8 mouse cellular contexts compared by ENCODE assay signal in genomic region chr11:69012071-69012601, GRCm38 (mm10). TPM values are rescaled to one million over a fixed set of nuclear protein-coding genes. Genes with fewer than 3 reads are reported as not detected.
DNase-seq lines count a peak whose midpoint lies in the region; ATAC-seq lines count a peak whose summit lies in the region.

No protein-coding gene starts in this region.

- no peaks in the 10 kb centered on the region for H3K27me3 ChIP-seq in hindbrain, embryonic 12.5 days

- ATAC-seq in hindbrain, embryonic 12.5 days (ENCODE audit: low FRiP score), result peak; percentile 62

- H3K27ac ChIP-seq in hindbrain, embryonic 12.5 days, result peak overlapping the region; percentile 93

- peaks cover 25% of the 10 kb centered on the region for H3K4me1 ChIP-seq in hindbrain, embryonic 12.5 days

- H3K36me3 ChIP-seq in hindbrain, embryonic 12.5 days, result no peaks in the 10 kb centered on the region

- DNase-seq in Muller cell, postnatal 12 days (ENCODE audit: inconsistent ontology term), result peak; percentile 91
- peak; percentile 93 for DNase-seq in cerebellum, adult 9-11 months
- DNase-seq in frontal cortex, postnatal 10 days (ENCODE audit: low spot score in 2 of 2), result peak; percentile 77 to 80
- DNase-seq in layer of hippocampus, postnatal 25 days (ENCODE audit: extremely low spot score in 1 of 2, low spot score in 1 of 2), result peak; percentile 64 to 72
- peak; percentile 95 for DNase-seq in lung, postnatal 25 days (ENCODE audit: low spot score)
- DNase-seq in retina, embryonic 14.5 days (ENCODE audit: low spot score), result peak; percentile 93
- DNase-seq in thymus, postnatal 4 days, result peak; percentile 81

- under 1% methylated on average over 18 of the region's 18 CpGs for WGBS in hindbrain, embryonic 12.5 days

- peak overlapping the region; percentile 72 for H3K9ac ChIP-seq in hindbrain, embryonic 12.5 days

- H3K9me3 ChIP-seq in hindbrain, embryonic 12.5 days (replicated peaks), result no peaks in the 10 kb centered on the region

- peak overlapping the region; percentile 90 for H3K4me2 ChIP-seq in hindbrain, embryonic 12.5 days (replicated peaks)

- H3K4me3 ChIP-seq in hindbrain, embryonic 12.5 days, result peak overlapping the region; percentile 53

RNA-seq across cellular contexts. Expression of gene Ctc1, which starts 3.6 kb away (rescaled TPM):
- 64.8 and 66.4 TPM in 2 replicates for polyA plus RNA-seq in hindbrain, embryonic 12.5 days (2016; fragmentation: Nextera tagmentation; extraction: Ambion mirVana)
- 10 to 100 TPM; 35.5 to 36.0 TPM for total RNA-seq in layer of hippocampus, postnatal 25 days (2021)

RNA-seq across cellular contexts. Expression of gene Pfas, which starts 3.9 kb away (rescaled TPM):
- polyA plus RNA-seq in hindbrain, embryonic 12.5 days (2016; fragmentation: Nextera tagmentation; extraction: Ambion mirVana), result 27.8 and 31.0 TPM in 2 replicates
- 10 to 100 TPM; 18.9 to 29.3 TPM for total RNA-seq in layer of hippocampus, postnatal 25 days (2021)

RNA-seq across cellular contexts. Expression of gene Aurkb, which starts 33.3 kb away (rescaled TPM):
- 95.5 and 100 TPM in 2 replicates for polyA plus RNA-seq in hindbrain, embryonic 12.5 days (2016; fragmentation: Nextera tagmentation; extraction: Ambion mirVana)
- 1 to 10 TPM in 1 of 2 experiments, under 1 TPM in 1; 0.85 to 1.0 TPM for total RNA-seq in layer of hippocampus, postnatal 25 days (2021)

RNA-seq across cellular contexts. Expression of gene Rangrf, which starts 37.2 kb away (rescaled TPM):
- polyA plus RNA-seq in hindbrain, embryonic 12.5 days (2016; fragmentation: Nextera tagmentation; extraction: Ambion mirVana), result 34.4 and 38.3 TPM in 2 replicates
- 10 to 100 TPM; 15.1 to 18.1 TPM for total RNA-seq in layer of hippocampus, postnatal 25 days (2021)

RNA-seq across cellular contexts. Expression of gene Slc25a35, which starts 44.2 kb away (rescaled TPM):
- polyA plus RNA-seq in hindbrain, embryonic 12.5 days (2016; fragmentation: Nextera tagmentation; extraction: Ambion mirVana), result 2.3 TPM in 2 replicates
- total RNA-seq in layer of hippocampus, postnatal 25 days (2021), result 1 to 10 TPM; 4.4 to 7.6 TPM

Comparison
In these comparisons a context has a peak if more than half of its experiments do, and no peak if none do; other contexts are left out.
1. Peak in every context shown above with its lines: DNase-seq, ATAC-seq, H3K4me3 ChIP-seq and H3K27ac ChIP-seq.